Mouse (Mus musculus): ENCODE results near the gene Dcaf17.

The Dcaf17 gene

GRCm38 (mm10) chr2:71054716-71055115, 412 bp upstream of the Dcaf17 start:
- DNase-seq (ENCODE audit: low read depth): peak; percentile 16

GRCm38 (mm10) chr2:71056115-71056835, 1.1 kb downstream of the Dcaf17 start:
- peak; percentile 65 for DNase-seq (ENCODE audit: low read depth)

GRCm38 (mm10) chr2:71071601-71072000, 16.5 kb downstream of the Dcaf17 start:
- DNase-seq (ENCODE audit: low read depth): no peak

DNA sequence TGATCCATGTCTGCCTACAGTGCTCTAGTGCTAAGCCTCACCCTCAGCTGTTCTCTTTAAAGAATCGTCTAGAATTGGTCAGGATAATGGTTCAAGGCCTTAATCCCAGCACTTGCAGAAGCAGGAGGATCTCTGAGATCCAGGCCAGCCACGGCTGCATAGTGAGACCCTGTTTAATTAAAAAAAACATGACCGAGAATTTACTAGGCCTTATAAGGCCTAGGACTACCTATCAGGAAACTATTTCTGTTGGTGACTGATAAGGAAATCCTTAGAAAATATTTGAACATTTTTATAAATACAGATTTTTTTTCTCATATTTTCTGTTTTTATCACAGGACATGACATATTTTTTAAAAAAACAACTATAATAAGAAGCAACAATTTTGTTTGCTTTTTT, 18.2 kb downstream of the Dcaf17 start:
- no peak for DNase-seq (ENCODE audit: low read depth)

DNA sequence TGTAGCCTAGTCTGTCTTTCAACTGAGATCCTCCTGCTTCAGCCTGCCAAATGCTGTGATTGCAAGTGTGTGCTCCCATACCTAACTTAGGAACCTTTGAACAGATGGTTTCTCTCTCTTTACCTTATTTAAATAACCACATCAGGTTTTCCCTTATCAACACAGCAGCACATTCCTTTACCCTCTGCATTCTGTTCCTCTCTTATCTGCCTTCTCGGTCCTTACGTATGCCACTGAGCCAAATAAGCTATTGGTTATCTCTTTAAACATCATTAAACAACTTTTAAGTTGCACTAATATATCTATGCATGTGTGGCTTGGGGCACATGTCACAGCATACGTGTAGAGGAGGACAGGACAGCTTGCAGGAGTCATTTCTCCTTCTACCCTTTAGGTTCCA, 18.7 kb downstream of the Dcaf17 start:
- no peak for DNase-seq (ENCODE audit: low read depth)

- no peak for DNase-seq (ENCODE audit: low read depth)
Measured at GRCm38 (mm10) chr2:71082416-71082815, 27.3 kb downstream of the Dcaf17 start.

- no peak for DNase-seq (ENCODE audit: low read depth)
Measured at GRCm38 (mm10) chr2:71083454-71084193, 28.5 kb downstream of the Dcaf17 start.

DNA sequence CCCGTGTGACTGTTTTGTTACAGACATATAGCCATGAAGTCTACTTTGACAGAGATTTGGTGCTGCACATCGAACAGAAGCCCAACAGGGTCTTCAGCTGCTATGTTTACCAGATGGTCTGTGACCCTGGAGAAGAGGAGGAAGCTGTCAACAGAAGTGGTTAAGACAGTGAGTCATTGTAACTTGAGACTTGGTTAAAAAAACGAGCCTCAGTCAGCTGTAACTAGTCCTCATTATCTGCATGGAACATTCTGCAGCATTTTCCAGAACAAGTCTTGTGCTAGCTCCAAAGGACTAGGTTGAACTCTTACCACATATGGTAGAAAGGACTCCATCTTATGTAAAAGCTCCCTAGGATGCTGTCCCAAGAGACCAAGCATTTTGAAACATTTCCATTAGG, 34.6 kb downstream of the Dcaf17 start:
- peak; percentile 16 for DNase-seq (ENCODE audit: low read depth)

- peak; percentile 25 for DNase-seq (ENCODE audit: low read depth)
Measured at GRCm38 (mm10) chr2:71090660-71091445, 35.7 kb downstream of the Dcaf17 start.

DNA sequence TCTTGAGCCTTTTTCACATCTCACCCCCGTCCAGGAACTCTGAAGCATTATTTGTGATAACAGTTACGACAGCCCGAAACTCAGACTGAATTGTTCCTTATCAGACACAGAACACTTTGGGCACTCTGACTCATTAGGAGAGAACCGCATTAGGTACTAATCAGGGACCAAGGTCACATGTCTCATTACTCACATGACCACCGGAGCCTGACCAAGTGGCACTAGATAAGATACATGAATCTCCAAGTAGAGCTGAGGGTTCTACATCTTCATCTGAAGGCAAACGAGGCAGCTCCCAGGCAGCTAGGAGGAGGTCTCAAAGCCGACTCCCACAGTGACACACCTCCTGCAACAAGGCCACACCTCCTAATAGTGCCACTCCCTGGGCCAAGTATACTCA, 41.0 kb downstream of the Dcaf17 start:
- DNase-seq (ENCODE audit: low read depth): no peak

DNA sequence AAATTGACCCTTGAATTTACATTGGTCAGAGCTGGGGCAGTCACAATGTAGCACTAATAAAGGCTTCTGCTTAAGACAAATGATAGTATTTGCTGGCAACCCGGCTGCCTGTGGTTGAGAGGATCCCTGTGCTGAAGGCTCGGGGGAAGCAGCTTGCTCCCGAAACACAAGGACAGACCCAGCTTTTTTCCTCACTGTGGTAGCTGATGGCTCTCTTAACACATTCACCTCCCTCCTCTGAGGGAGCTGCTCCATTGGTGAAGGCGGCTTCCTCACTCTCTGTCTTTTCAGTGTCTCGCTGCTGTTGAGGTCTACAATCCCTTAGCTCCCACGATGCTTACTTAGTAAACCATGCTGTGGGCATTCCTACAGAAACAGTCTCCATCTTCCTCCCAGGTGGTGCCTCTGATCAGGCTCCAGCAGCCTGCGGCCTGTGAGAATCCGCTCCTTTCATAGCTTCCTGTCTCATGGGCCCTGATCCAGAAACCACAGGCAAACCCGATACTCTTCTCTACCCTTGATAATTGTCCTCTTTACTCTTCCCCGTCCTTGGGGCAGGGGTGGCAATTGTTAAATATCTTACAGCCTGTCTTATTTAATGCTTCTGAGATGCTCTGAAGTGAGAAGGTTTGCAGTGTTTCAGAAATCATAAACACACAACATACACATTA, 47.6 kb downstream of the Dcaf17 start:
- no peak for DNase-seq (ENCODE audit: low read depth)

DNA sequence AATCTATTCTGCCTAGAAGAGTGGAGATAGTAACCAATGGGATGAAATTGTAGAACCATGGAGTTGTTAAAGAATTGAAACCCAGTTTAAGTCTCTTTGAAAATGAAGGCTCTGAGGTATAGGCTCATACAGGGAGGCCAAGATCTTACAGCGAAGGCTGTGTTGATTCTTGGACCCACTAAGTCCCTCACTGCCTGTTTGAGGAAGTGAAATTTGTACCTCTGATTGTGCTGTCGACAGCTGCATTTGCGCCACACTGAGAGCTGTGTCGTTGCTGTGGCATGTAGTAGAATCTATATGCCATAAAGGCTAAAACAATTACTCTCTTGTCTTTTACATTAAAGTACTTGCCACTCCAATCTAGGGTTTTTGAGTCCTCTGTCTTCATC, 48.2 kb downstream of the Dcaf17 start:
- DNase-seq (ENCODE audit: low read depth): no peak

DNA sequence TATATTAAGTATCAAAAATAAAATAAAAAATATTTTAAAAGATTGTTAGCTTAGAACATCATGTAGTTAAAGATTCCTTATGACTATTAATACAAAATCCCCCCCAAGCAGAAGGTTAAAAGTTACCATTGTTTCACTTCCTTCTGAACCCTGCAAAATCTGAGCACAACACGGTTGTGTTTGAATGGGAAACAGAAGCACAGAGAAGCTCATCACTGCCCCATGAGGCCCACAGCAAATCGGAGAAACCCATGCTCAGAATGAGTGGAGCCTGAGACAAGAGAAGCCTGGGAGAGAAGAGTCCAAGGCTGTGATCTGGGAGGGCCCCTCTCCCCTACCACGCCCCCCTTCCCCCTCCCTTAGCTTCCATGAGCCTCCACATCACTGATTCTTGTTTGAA, 49.6 kb downstream of the Dcaf17 start:
- DNase-seq (ENCODE audit: low read depth): no peak

DNA sequence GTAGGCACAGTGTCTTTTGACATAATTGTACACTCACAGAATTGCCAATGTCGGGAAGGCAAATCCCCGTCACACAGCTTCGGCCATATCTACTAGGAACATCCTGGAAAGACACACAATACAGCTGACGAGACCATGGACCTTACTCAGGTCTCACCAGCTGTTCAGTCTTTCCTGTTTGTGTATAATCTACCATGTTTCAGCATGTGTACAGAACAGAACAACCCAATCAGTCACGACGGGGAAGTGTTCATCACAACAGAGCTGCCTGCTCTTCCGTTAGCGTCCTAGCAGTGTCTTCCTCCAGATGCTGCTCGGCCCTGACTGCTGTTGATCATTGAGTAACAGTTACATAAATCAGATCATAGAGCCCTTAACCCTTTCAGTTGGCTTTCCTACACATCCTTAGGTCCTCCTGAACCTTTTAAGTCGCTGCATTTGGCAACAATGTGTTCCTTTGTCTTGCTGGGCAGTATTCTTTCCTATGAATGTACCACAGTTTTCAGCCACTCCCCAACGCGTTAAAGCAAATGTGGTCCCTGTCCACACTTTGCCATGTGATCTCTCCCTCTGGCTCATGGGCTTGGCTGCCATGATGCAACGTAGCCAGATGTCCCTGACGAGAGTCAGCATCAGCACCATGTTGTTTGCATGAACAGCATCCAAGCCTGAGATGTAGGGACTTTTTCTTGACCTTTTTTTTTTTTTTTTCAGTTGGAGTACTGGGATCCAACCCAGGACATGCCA, 50.5 kb downstream of the Dcaf17 start:
- peak; percentile 11 for DNase-seq (ENCODE audit: low read depth)

DNA sequence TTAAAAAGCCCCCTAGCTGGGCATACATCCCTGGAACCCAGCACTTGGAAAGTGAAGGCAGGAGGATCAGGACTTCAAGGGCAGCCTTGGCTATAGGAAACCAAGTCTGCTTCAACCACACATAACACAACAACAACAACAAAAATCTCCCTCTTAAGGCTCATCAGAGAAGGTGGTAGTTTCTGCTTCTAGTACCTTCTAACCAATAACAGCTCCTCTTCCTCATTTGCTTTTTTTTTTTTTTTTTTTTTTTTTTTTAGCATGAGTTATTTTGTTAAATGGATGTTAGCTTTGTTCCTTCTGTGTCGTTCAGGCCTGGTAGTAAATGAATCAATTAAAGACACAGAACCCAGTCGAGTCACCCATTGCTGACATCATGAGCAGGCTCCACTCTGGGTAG, 52.1 kb downstream of the Dcaf17 start:
- DNase-seq (ENCODE audit: low read depth): no peak

DNA sequence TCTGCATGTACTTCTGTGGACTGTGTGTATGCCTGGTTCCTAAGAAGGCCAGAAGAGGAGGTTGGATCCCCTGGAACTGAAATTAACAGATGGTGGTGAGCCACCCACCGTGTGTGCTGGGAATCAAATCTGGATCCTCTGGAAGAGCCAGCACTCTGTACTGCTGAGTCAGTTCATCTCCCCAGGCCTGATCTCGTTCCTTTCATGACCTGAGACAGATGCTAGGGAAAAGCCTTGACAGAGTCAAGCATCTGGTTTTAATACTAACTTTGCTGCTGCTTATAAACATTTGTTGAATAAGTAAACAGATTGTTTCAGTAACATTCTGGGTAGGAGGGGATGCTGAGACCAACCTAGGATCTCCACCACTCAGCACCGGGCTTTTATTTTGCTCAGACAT, 53.4 kb downstream of the Dcaf17 start:
- peak; percentile 38 for DNase-seq (ENCODE audit: low read depth)

- DNase-seq (ENCODE audit: low read depth): peak; percentile 48
Measured at GRCm38 (mm10) chr2:71113489-71114171, 58.5 kb downstream of the Dcaf17 start.

GRCm38 (mm10) chr2:71116151-71116550, 61.0 kb downstream of the Dcaf17 start:
- no peak for DNase-seq (ENCODE audit: low read depth)

- peak; percentile 62 for DNase-seq (ENCODE audit: low read depth)
Measured at GRCm38 (mm10) chr2:71117797-71118708, 62.9 kb downstream of the Dcaf17 start, which contains the start of gene Cybrd1. Cybrd1 (plus strand) TSS chr2:71117923.

DNA sequence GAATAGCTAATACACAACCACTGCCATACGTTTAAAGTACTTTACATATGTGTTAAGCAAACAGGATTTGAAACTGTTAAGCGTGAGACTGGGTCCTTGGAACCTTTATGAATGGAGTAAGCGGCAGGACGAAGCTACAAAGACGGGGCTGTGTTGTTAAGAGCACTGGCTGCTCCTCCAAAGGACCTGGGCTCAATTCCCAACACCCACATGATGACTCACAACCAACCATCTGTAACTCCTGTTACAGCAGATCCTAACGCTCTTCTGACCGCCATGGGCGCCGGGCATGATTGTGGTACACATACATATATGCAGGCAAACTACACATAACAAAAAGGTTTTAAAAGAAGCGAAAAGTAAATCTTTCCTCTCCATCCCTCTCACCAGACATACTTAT, 65.7 kb downstream of the Dcaf17 start:
- DNase-seq (ENCODE audit: low read depth): peak; percentile 32

Measured in NIH3T3 (cell line).